Mouse (Mus musculus) kidney, adult 18-20 months (tissue): ENCODE data around the gene Tnpo1.
"Not testable (repeated sequence)": the region's sequence is repeated elsewhere in the genome, so short reads cannot be mapped to it uniquely, and the experiment has no call there.

Experiments used
- DNase-seq: peaks from one replicate; pipeline ENCODE4 v3.0.0; 2021

The Tnpo1 gene

GRCm38 (mm10) chr13:98883774-98884173 is 42.4 kb downstream of the Tnpo1 start:
- no peak for DNase-seq

DNA sequence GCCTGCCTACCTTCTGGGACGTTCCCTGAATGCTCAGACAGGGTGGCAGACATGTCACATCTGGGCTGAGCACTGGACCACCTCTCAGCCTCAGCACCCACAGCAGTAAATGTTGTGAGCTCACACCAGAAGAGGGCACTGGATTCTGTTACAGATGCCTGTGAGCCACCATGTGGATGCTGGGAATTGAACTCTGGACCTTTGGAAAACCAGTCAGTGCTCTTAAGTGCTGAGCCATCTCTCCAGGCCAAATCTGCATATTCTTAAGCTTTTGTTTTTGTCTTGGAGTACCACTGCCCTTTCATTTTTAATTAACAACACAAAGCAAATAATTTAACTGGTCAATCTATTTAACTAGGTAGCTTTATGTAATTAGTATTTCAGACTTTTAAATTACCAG is 44.2 kb downstream of the Tnpo1 start:
- no peak for DNase-seq

- DNase-seq = no peak
These were observed 45.8 kb downstream of the Tnpo1 start for GRCm38 (mm10) chr13:98880336-98880735.

DNA sequence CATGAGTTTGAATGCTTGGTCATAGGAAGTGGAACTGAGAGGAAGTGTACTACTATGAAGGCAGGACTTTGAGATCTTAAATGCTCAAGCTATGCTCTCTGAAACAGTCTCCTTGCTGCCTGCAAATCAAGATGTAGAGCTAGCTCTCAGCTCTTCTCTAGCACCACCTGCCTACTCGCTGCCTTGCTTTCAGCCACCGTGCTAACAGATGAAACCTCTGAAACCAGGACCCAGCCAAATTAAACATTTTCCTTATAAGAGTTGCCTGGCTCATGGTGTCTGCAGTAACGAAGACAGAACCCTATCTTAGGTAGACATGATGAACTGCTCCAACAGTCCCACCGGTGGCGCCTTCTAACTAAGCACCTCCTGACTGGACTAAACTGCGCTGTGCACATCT is 46.8 kb downstream of the Tnpo1 start:
- no peak for DNase-seq

GRCm38 (mm10) chr13:98877165-98877564 is 49.0 kb downstream of the Tnpo1 start:
- DNase-seq = no peak

GRCm38 (mm10) chr13:98874727-98875126 is 51.5 kb downstream of the Tnpo1 start:
- DNase-seq = no peak

DNA sequence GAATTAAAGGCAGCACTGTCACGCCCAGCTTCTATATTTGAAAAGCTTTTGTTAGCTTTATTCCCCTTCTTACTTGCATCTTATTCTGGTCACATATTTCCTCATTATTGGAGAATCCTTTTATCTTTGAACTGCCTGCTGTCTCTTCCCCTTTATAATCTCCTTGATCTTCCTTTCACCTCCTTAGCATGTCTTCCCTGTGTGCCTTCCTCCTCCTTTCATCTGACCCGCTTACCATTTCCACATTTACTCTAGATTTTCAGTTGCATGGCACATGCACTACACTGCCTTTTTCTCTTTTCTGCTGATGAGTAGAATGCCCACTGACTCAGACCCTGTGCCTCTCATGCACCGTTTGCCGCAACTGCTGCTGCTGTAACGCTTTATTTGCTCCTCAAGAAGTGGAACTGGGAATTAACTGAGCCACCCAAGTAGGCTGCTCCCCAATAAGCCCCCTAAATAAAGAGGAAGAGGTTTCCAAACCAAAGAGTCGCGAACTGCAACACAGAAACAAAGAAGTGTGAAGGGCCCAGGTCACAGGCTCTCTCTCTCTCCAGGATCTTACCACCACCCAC is 53.8 kb downstream of the Tnpo1 start:
- no peak for DNase-seq

- no peak for DNase-seq
These were observed 54.9 kb downstream of the Tnpo1 start for GRCm38 (mm10) chr13:98871263-98871662.

DNA sequence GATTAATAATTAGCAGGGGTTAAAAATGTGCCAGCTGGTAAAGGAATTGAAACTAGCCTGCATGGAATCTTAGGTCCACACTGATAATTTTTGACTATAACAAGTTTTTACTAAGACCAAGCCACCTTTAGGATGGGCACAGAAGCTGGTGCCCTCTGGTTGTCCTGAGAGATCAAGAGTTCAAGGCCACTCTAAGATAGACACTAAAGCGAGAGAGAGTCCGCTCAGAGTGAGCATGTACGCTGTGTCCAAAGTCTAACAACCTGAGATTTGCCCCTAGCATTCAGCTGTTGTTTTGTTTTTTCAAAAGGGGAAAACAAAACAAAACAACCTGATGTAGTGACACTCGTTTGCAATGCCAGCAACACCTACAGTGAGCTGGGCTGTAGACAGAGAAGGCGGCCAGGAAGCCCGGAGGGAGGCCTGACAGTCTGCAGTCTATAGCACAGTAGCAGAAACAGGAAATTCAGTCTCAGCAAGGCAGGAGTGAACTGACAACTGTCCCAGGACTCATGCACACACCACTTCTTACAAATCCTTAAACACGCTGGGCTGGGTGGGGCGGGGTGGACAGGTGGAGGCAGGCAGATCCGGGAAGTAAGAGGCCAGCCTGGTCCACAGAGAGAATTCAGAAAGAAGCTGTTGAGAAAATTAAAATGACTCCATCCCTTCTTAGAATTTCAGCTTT is 57.8 kb downstream of the Tnpo1 start:
- DNase-seq = peak; percentile 40

- peak; percentile 65 for DNase-seq
These were observed 58.4 kb downstream of the Tnpo1 start for GRCm38 (mm10) chr13:98867810-98868209.

- DNase-seq = no peak
These were observed 70.9 kb downstream of the Tnpo1 start for GRCm38 (mm10) chr13:98855291-98855690.

- DNase-seq = no peak
These were observed 80.4 kb downstream of the Tnpo1 start for GRCm38 (mm10) chr13:98845794-98846193.

GRCm38 (mm10) chr13:98836423-98837088 is 89.6 kb downstream of the Tnpo1 start:
- no peak for DNase-seq

- no peak for DNase-seq
These were observed 90.4 kb downstream of the Tnpo1 start for GRCm38 (mm10) chr13:98835740-98836139.

GRCm38 (mm10) chr13:98834723-98835122 is 91.5 kb downstream of the Tnpo1 start:
- no peak for DNase-seq

- DNase-seq = no peak
These were observed 92.0 kb downstream of the Tnpo1 start for GRCm38 (mm10) chr13:98834199-98834598.

DNA sequence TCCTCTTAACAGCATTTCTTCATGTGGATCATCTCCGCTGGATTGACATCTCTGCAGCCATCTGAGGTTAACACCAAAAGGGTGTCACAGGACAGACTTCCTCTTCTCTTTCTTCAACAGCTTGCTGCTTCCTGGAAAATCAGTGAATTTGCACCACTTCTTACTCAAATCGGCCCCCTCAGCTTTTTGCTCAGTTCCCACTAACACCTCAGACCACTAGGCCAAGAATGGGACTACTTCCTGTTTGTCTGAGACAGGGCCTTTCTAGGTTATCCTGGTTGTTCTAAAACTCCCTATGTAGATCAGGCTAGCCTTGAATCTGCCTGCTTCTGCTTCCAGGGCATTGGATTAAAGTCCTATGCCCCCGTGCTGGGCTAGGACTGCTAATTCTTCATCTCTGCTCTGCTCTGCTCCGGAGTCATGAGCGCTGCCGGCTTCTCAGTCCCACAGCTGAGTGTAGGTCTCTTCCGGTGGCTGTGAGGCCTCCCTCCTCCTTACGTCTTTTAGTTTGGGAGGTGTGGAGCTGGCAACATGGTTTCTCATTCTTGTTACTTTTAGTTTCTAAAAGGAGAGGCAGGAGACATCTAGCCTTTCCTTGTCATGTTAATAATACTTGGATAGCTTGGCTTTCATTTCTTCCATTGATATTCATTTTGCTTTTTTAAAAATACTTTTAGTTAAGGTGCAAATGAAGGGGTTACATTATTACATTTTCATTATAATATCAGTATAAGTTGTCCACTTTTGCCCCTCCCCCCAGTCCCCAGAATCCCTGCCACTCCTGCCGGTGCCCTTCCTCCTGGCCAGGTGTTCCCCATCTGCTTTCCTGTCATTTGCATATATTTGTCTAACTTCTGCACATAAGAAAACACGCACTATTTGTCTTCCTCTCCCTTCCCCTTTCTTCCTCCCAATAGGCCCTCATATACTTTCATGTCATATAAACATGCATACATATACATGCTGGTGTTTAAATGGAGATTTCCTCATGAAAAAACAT is 93.4 kb downstream of the Tnpo1 start:
- no peak for DNase-seq

DNA sequence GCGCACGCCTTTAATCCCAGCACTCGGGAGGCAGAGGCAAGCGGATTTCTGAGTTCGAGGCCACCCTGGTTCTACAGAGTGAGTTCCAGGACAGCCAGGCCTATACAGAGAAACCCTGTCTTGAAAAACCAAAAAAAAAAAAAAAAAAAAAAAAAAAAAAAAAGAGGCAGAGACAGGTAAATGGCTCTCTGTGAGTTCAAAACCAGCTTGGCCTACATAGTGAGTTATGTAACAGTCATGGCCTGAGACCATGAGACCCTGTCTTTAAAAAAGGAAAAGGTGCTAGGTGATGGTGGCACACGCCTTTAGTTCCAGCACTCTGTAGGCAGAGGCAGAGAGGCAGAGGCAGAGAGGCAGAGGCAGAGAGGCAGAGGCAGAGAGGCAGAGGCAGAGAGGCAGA is 97.2 kb downstream of the Tnpo1 start:
- DNase-seq = not testable (repeated sequence)

- DNase-seq = no peak
These were observed 100.6 kb downstream of the Tnpo1 start for GRCm38 (mm10) chr13:98825574-98825973.

- DNase-seq = no peak
These were observed 107.1 kb downstream of the Tnpo1 start for GRCm38 (mm10) chr13:98819094-98819493.

DNA sequence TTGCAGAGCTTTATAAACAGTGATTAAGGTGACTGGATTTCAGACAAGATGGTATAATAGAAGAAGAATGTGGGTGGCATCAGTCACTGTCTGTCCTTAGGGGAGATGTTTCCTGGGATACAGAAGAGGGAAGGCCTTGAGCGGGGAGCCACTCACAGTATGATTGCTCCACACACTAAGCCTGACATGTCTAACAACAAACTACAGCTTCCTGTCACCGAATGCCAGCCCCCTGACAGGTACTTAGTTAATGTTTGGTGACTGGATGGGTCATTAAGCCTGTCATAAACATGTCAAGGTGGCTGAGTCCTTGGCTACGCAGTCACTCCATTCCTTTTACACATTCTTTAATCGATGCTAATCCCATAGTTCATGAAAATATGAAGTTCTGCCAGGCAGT is 108.0 kb downstream of the Tnpo1 start:
- DNase-seq = peak; percentile 31

DNA sequence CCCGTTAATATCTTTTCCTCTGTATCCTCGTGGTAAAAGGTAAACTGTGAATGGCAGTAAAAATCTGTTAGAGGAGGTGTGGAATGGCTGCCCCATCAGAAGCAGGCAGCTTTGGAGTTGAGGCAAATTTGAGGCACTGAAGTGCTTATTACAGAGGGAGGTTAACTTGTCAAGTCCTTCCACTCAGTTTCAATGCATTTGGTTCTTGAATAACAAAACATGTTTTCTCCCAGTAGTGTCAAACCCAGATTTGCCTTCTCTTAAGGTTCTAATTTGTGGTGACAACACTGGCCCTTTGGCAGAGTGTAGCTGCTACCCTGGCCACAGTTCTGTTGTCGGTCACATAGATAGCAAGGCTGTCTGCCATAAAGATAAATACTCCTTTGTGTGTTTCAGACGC is 108.4 kb downstream of the Tnpo1 start:
- no peak for DNase-seq
